Mouse (Mus musculus): ENCODE results near the gene Tmem223. TPM values are rescaled to one million over a fixed set of nuclear protein-coding genes. Genes with fewer than 3 reads are reported as not detected.

Gene Tmem223
- polyA plus RNA-seq, 1 experiment from 2014 or later = 157 TPM

DNA sequence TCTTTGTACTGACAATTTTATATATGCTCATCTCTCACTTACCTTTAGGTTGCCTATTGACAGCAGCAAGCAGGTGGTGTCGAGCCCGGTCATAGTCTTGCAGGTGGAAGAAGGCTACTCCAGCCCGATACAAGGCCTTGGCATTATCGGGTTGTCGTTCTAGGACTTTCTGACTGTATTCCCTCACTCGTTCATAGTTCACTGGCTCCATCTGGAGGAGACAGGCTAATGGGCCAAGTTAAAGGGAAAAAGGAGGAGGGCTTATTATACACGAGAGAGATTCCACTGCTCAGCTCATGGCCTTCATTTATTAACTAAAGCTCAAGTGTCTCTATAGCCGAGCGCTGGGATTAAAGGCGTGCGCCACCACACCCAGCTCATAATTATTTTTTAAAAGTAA lies 45.0 kb downstream of the Tmem223 start:
- no peak for ATAC-seq (replicated peaks; ENCODE audit: insufficient number of reproducible peaks, insufficient read depth, low FRiP score, low read depth)
- H3K9me3 ChIP-seq (replicated peaks) = no peaks in the 10 kb centered on the region
- H3K9ac ChIP-seq = no peak overlapping the region
- H3K36me3 ChIP-seq = peaks cover 34% of the 10 kb centered on the region
- no peak overlapping the region for H3K4me3 ChIP-seq
- no peak overlapping the region for H3K4me2 ChIP-seq
- H3K27me3 ChIP-seq = no peaks in the 10 kb centered on the region
- WGBS = 79% methylated on average over 11 of the region's 11 CpGs
- H3K27ac ChIP-seq = no peak overlapping the region
- H3K4me1 ChIP-seq (replicated peaks) = peaks cover 19% of the 10 kb centered on the region

DNA sequence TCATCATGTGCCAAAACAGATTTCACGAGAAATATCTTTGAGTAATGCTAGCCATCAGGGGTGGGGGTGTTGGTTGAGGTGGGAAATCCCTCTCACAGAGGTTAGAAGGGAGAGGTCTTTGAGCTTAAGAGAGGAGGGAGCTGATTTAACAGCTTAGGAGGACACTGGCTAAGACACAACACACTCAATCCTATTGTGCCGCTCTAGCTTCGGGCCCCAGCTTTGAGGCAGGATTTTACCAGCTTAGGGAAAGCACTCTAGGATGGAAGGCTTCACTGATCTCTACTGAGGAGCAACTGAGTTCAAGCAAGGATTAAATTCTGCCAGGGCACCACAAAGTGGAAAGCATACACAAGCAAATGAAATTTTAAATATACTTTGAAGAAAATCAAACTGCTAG lies 46.2 kb downstream of the Tmem223 start:
- no peaks in the 10 kb centered on the region for H3K27me3 ChIP-seq
- peaks cover 23% of the 10 kb centered on the region for H3K4me1 ChIP-seq (replicated peaks)
- no peak overlapping the region for H3K4me3 ChIP-seq
- ATAC-seq (replicated peaks; ENCODE audit: insufficient number of reproducible peaks, insufficient read depth, low FRiP score, low read depth) = no peak
- H3K36me3 ChIP-seq = peaks cover 24% of the 10 kb centered on the region
- H3K27ac ChIP-seq = no peak overlapping the region
- peak overlapping the region; percentile 1; the same call in 1 of the 2 replicates for H3K4me2 ChIP-seq
- no peaks in the 10 kb centered on the region for H3K9me3 ChIP-seq (replicated peaks)
- 75% methylated on average over 3 of the region's 3 CpGs for WGBS
- H3K9ac ChIP-seq = no peak overlapping the region

DNA sequence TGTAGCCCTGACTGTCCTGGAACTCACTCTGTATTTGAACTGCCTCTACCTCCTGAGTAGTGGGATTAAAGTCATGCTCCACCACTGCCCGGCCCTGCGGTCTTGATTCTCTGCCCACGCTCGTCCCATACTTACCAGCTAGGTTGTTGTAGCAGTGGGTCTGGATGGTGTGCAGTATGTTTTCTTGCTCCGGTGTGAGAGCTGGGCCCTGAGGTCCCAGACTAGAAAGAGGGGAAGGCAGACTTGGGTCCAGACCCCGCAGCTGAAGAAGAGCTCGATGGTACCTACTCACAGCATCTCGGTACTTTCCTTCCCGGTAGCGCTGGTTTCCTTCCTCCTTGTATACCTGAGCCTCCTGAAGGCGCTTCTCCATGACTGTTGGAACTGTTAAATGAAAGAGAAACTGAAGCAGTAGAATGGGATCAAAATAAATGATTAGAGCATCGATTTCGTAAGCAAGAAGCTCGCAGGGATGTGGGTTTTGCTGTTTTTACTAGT lies 47.6 kb downstream of the Tmem223 start:
- Histone ChIP-seq H3K27ac (peak overlapping the region; percentile 99), H3K9ac (peak overlapping the region; percentile 65), H3K4me3 (peak overlapping the region; percentile 91), H3K4me1 (replicated peaks) (peaks cover 37% of the 10 kb centered on the region), H3K36me3 (peaks cover 19% of the 10 kb centered on the region), H3K9me3 (replicated peaks) (no peaks in the 10 kb centered on the region), H3K27me3 (no peaks in the 10 kb centered on the region), H3K4me2 (peak overlapping the region; percentile 83)
- no peak for ATAC-seq (replicated peaks; ENCODE audit: insufficient number of reproducible peaks, insufficient read depth, low FRiP score, low read depth)
- 18% methylated on average over 14 of the region's 14 CpGs for WGBS

DNA sequence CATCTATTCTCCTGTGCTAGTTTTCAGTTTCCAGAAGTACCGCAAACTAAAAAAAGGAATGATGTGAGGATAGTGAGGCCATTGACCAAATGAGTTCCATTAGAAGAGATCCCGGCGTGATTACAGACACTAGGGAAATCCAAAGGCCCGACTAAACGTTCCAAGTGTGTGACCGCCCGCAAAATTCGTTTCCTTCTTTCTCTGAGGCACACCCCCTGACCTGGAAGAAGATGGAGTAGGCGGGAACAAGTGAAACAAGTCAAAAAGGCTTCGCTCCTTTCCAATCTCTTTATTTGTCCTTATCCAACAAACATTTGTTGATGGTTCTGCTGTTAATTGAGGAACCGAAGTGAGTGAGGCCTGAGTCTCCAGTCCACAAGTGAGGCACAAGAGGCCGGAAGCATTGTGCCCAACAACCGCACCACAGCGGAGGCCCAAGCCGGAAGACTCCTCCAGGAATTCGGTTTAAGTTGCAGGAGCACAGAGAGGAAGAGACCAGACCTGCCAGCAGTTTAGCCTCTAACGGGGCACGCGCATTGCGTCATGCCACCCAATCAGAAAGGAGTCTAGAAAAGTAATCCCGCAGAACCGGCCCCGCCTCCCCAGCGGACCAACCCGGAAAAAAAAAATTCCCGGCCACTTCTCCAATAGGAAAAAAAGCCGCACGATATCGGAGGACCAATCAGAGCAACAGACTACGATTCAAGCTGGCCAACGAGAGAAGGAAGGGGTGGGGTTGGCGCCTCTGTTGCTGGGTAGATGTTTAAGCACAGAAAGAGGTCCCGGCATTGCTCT lies 48.2 kb downstream of the Tmem223 start, which contains the start of gene Ttc9c:
Ttc9c (minus strand) TSS at position 533 of the 795 bp plus-strand sequence.
- H3K4me1 ChIP-seq (replicated peaks) = peaks cover 37% of the 10 kb centered on the region
- WGBS = under 1% methylated on average over 33 of the region's 33 CpGs
- peak within 1 kb of the TSS; percentile 99 for H3K27ac ChIP-seq
- peaks cover 20% of the 10 kb centered on the region for H3K36me3 ChIP-seq
- ATAC-seq (replicated peaks; ENCODE audit: insufficient number of reproducible peaks, insufficient read depth, low FRiP score, low read depth) = peak; percentile 89
- H3K4me3 ChIP-seq = peak within 1 kb of the TSS; percentile 91
- no peaks in the 10 kb centered on the region for H3K9me3 ChIP-seq (replicated peaks)
- peak within 1 kb of the TSS; percentile 83 for H3K4me2 ChIP-seq
- H3K9ac ChIP-seq = peak within 1 kb of the TSS; percentile 95
- no peaks in the 10 kb centered on the region for H3K27me3 ChIP-seq

DNA sequence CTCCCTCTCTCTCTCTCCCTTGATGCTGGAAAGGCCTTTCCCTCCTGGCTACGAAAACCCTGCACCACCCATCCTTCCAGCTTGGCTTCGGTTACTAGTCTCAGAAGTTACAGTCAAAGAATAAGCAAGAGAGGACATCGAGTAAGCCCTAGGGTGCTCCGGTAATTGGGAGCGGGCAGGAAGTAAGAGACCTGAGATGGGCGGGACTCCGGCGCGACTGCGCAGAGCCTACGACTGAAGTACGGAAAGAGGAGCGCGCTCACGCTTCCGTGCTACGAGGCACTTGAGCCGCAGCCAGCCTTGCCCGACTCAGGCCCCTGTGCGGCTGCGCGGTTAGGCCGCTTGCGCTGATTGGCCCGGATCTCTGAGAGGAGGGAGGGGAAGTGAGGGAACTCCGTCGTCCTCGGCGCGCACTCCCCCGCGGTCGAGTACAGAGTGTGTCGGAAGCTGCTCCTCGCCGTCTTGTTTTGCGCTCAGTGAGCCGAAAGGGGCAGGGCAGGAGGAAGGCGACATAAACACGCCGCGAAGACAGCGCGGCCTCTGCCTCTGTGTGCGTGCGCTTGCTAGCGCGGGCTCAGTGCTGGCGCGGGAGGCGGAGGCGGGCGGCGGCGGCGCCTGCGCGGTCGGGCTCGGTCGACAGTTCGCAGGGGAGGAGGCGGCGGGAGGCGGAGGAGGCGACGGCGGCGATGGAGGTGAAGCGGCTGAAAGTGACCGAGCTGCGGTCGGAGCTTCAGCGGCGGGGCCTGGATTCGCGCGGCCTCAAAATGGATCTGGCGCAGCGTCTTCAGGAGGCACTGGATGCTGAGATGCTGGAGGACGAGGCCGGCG lies 49.0 kb downstream of the Tmem223 start, which contains the start of gene Hnrnpul2:
Hnrnpul2 (plus strand) TSS at position 415 of the 828 bp plus-strand sequence.
- peak; percentile 95 for ATAC-seq (replicated peaks; ENCODE audit: insufficient number of reproducible peaks, insufficient read depth, low FRiP score, low read depth)
- Histone ChIP-seq H3K27me3 (no peaks in the 10 kb centered on the region), H3K27ac (peak within 1 kb of the TSS; percentile 99), H3K4me3 (peak within 1 kb of the TSS; percentile 91), H3K4me1 (replicated peaks) (peaks cover 37% of the 10 kb centered on the region), H3K9ac (peak within 1 kb of the TSS; percentile 95), H3K36me3 (peaks cover 28% of the 10 kb centered on the region), H3K4me2 (peak within 1 kb of the TSS; percentile 83), H3K9me3 (replicated peaks) (no peaks in the 10 kb centered on the region)
- WGBS = under 1% methylated on average over 81 of the region's 83 CpGs

DNA sequence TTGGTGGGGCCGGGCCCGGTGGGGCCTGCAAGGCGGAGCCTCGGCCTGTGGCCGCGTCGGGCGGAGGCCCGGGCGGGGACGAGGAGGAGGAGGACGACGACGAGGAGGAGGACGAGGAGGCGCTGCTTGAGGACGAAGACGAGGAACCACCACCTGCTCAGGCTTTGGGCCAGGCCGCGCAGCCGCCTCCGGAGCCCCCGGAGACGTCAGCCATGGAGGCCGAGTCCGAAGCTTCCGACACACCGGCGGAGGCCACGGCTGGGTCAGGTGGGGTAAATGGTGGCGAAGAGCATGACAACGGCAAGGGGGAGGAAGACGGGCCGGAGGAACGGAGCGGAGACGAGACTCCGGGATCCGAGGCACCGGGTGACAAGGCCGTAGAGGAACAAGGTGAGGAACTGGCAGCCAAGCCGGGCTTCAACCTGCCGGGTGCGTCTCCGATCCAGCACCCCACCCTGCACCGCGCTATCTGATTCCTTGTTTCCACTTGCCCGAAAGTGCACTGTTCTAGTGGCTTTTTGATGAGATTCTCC lies 49.7 kb downstream of the Tmem223 start:
- H3K4me3 ChIP-seq = peak overlapping the region; percentile 91
- H3K27ac ChIP-seq = peak overlapping the region; percentile 99
- no peaks in the 10 kb centered on the region for H3K27me3 ChIP-seq
- H3K4me2 ChIP-seq = peak overlapping the region; percentile 83
- ATAC-seq (replicated peaks; ENCODE audit: insufficient number of reproducible peaks, insufficient read depth, low FRiP score, low read depth) = peak; percentile 8; the same call in 1 of the 2 replicates
- peaks cover 37% of the 10 kb centered on the region for H3K4me1 ChIP-seq (replicated peaks)
- under 1% methylated on average over 48 of the region's 48 CpGs for WGBS
- H3K9ac ChIP-seq = peak overlapping the region; percentile 95
- H3K36me3 ChIP-seq = peaks cover 30% of the 10 kb centered on the region
- no peaks in the 10 kb centered on the region for H3K9me3 ChIP-seq (replicated peaks)

DNA sequence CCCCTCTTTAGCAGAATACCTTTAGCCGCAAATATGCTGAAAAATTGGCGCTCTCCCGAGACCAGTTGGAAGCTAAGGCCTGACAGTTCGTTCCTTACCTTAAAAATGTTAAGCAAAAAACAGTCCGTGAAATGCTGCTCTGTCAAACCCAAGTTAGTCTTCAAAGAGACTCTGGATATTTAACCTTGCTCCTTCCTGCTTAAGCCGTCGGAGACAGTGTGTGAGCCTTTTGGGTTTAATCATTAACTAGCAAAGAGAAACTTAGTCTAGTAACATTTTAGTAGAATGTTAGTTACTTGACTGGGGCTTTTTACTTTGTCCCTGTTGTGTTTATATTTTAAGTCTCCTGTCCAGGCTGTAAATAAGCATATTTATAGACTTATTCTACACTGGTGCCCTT lies 50.4 kb downstream of the Tmem223 start:
- H3K9me3 ChIP-seq (replicated peaks) = no peaks in the 10 kb centered on the region
- H3K4me3 ChIP-seq = peak overlapping the region; percentile 91
- peak overlapping the region; percentile 95 for H3K9ac ChIP-seq
- ATAC-seq (replicated peaks; ENCODE audit: insufficient number of reproducible peaks, insufficient read depth, low FRiP score, low read depth) = no peak
- H3K4me1 ChIP-seq (replicated peaks) = peaks cover 37% of the 10 kb centered on the region
- WGBS = 0% methylated on average over 7 of the region's 7 CpGs
- peaks cover 33% of the 10 kb centered on the region for H3K36me3 ChIP-seq
- no peaks in the 10 kb centered on the region for H3K27me3 ChIP-seq
- H3K4me2 ChIP-seq = peak overlapping the region; percentile 83
- peak overlapping the region; percentile 99 for H3K27ac ChIP-seq

Small RNA genes within 50 kb of the gene (microRNA-seq; reads per million reads assigned to microRNA genes)
- not detected for gene Mir6992

Other genes starting within 250 kb of the Tmem223 start
- 0.08 and 0.10 TPM in 2 replicates for gene Slc22a8, start 179.7 kb upstream of the Tmem223 start, polyA plus RNA-seq (2015; fragmentation: Nextera tagmentation; extraction: Ambion mirVana)
- gene Slc22a6, start 153.0 kb upstream of the Tmem223 start, polyA plus RNA-seq (2015; fragmentation: Nextera tagmentation; extraction: Ambion mirVana) = not detected in 2 replicates
- 0.05 and 0.24 TPM in 2 replicates for gene Chrm1, start 107.2 kb upstream of the Tmem223 start, polyA plus RNA-seq (2015; fragmentation: Nextera tagmentation; extraction: Ambion mirVana)
- gene Slc3a2, start 47.6 kb upstream of the Tmem223 start, polyA plus RNA-seq (2015; fragmentation: Nextera tagmentation; extraction: Ambion mirVana) = 59.4 and 71.5 TPM in 2 replicates
- 42.8 and 59.3 TPM in 2 replicates for gene Wdr74, start 35.2 kb upstream of the Tmem223 start, polyA plus RNA-seq (2015; fragmentation: Nextera tagmentation; extraction: Ambion mirVana)
- 0.69 and 1.9 TPM in 2 replicates for gene 1700092M07Rik, start 30.3 kb upstream of the Tmem223 start, polyA plus RNA-seq (2015; fragmentation: Nextera tagmentation; extraction: Ambion mirVana)
- gene Stx5a, start 29.6 kb upstream of the Tmem223 start, polyA plus RNA-seq (2015; fragmentation: Nextera tagmentation; extraction: Ambion mirVana) = 81.0 and 92.0 TPM in 2 replicates
- gene Nxf1, start 13.9 kb upstream of the Tmem223 start, polyA plus RNA-seq (2015; fragmentation: Nextera tagmentation; extraction: Ambion mirVana) = 100 and 132 TPM in 2 replicates
- 47.6 and 60.3 TPM in 2 replicates for gene Tmem179b, start 3.5 kb downstream of the Tmem223 start, polyA plus RNA-seq (2015; fragmentation: Nextera tagmentation; extraction: Ambion mirVana)
- 15.4 and 18.8 TPM in 2 replicates for gene Taf6l, start 15.4 kb downstream of the Tmem223 start, polyA plus RNA-seq (2015; fragmentation: Nextera tagmentation; extraction: Ambion mirVana)
- 118 and 126 TPM in 2 replicates for gene Polr2g, start 27.6 kb downstream of the Tmem223 start, polyA plus RNA-seq (2015; fragmentation: Nextera tagmentation; extraction: Ambion mirVana)
- 3.5 and 3.8 TPM in 2 replicates for gene Zbtb3, start 31.6 kb downstream of the Tmem223 start, polyA plus RNA-seq (2015; fragmentation: Nextera tagmentation; extraction: Ambion mirVana)
- 30.9 and 36.2 TPM in 2 replicates for gene Ttc9c, start 48.3 kb downstream of the Tmem223 start, polyA plus RNA-seq (2015; fragmentation: Nextera tagmentation; extraction: Ambion mirVana)
- 2.6 and 3.1 TPM in 2 replicates for gene Hnrnpul2, start 49.0 kb downstream of the Tmem223 start, polyA plus RNA-seq (2015; fragmentation: Nextera tagmentation; extraction: Ambion mirVana)
- gene AC129217.1, start 58.8 kb downstream of the Tmem223 start, polyA plus RNA-seq (2015; fragmentation: Nextera tagmentation; extraction: Ambion mirVana) = 0.36 TPM in 1 of 2 replicates, not detected in the other
- gene Bscl2, start 66.5 kb downstream of the Tmem223 start, polyA plus RNA-seq (2015; fragmentation: Nextera tagmentation; extraction: Ambion mirVana) = 36.4 and 47.0 TPM in 2 replicates
- 1.3 and 5.0 TPM in 2 replicates for gene Gng3, start 68.2 kb downstream of the Tmem223 start, polyA plus RNA-seq (2015; fragmentation: Nextera tagmentation; extraction: Ambion mirVana)
- 1.8 and 2.4 TPM in 2 replicates for gene Lrrn4cl, start 79.8 kb downstream of the Tmem223 start, polyA plus RNA-seq (2015; fragmentation: Nextera tagmentation; extraction: Ambion mirVana)
- gene Ubxn1, start 100.5 kb downstream of the Tmem223 start, polyA plus RNA-seq (2015; fragmentation: Nextera tagmentation; extraction: Ambion mirVana) = 120 and 127 TPM in 2 replicates
- gene Uqcc3, start 109.9 kb downstream of the Tmem223 start, polyA plus RNA-seq (2015; fragmentation: Nextera tagmentation; extraction: Ambion mirVana) = 54.8 and 63.4 TPM in 2 replicates
- 35.8 and 44.8 TPM in 2 replicates for gene Lbhd1, start 112.7 kb downstream of the Tmem223 start, polyA plus RNA-seq (2015; fragmentation: Nextera tagmentation; extraction: Ambion mirVana)
- gene Gm49403, start 112.9 kb downstream of the Tmem223 start, polyA plus RNA-seq (2015; fragmentation: Nextera tagmentation; extraction: Ambion mirVana) = not detected in 2 replicates
- gene 1810009A15Rik, start 117.9 kb downstream of the Tmem223 start, polyA plus RNA-seq (2015; fragmentation: Nextera tagmentation; extraction: Ambion mirVana) = 44.7 and 51.9 TPM in 2 replicates
- not detected in 2 replicates for gene Gm49416, start 117.9 kb downstream of the Tmem223 start, polyA plus RNA-seq (2015; fragmentation: Nextera tagmentation; extraction: Ambion mirVana)
- 21.2 and 29.4 TPM in 2 replicates for gene Ints5, start 122.0 kb downstream of the Tmem223 start, polyA plus RNA-seq (2015; fragmentation: Nextera tagmentation; extraction: Ambion mirVana)
- 50.0 and 67.9 TPM in 2 replicates for gene Ganab, start 127.1 kb downstream of the Tmem223 start, polyA plus RNA-seq (2015; fragmentation: Nextera tagmentation; extraction: Ambion mirVana)
- 33.3 and 38.1 TPM in 2 replicates for gene B3gat3, start 149.4 kb downstream of the Tmem223 start, polyA plus RNA-seq (2015; fragmentation: Nextera tagmentation; extraction: Ambion mirVana)
- gene Rom1, start 158.4 kb downstream of the Tmem223 start, polyA plus RNA-seq (2015; fragmentation: Nextera tagmentation; extraction: Ambion mirVana) = 1.9 and 2.3 TPM in 2 replicates
- 12.7 and 21.9 TPM in 2 replicates for gene Eml3, start 158.6 kb downstream of the Tmem223 start, polyA plus RNA-seq (2015; fragmentation: Nextera tagmentation; extraction: Ambion mirVana)
- 74.2 and 99.5 TPM in 2 replicates for gene Mta2, start 170.9 kb downstream of the Tmem223 start, polyA plus RNA-seq (2015; fragmentation: Nextera tagmentation; extraction: Ambion mirVana)
- gene Tut1, start 182.9 kb downstream of the Tmem223 start, polyA plus RNA-seq (2015; fragmentation: Nextera tagmentation; extraction: Ambion mirVana) = 13.7 and 19.4 TPM in 2 replicates
- 216 and 256 TPM in 2 replicates for gene Eef1g, start 196.0 kb downstream of the Tmem223 start, polyA plus RNA-seq (2015; fragmentation: Nextera tagmentation; extraction: Ambion mirVana)
- 31.4 and 38.4 TPM in 2 replicates for gene Ahnak, start 218.3 kb downstream of the Tmem223 start, polyA plus RNA-seq (2015; fragmentation: Nextera tagmentation; extraction: Ambion mirVana)